Mouse (Mus musculus) spleen, embryonic (tissue): ENCODE measurements around the gene Olfr1046.
"Not testable (repeated sequence)": the region's sequence is repeated elsewhere in the genome, so short reads cannot be mapped to it uniquely, and the experiment has no call there.

Source experiments
- CTCF ChIA-PET: fragments of 350-600 bp; sonication (Branson Sonifier 250); formaldehyde crosslinking; loops from one replicate; lab custom pipeline; 2022; lab: Charles Lee

Gene Olfr1046

GRCm38 (mm10) chr2:86219214-86219613 is at the start of gene Olfr1046:
Gene Olfr1046, minus strand, starts transcription at chr2:86219314.
- CTCF ChIA-PET: no interaction called here

- CTCF ChIA-PET: not testable (repeated sequence)
Observed at GRCm38 (mm10) chr2:86258228-86258627, 39.1 kb upstream of the Olfr1046 start, which contains the start of gene Olfr1049. Gene Olfr1049, minus strand, starts transcription at chr2:86258328.

GRCm38 (mm10) chr2:86240189-86240588 is 21.1 kb upstream of the Olfr1046 start, which contains the start of gene Olfr1048:
Gene Olfr1048, minus strand, starts transcription at chr2:86240289.
- CTCF ChIA-PET: no interaction called here

GRCm38 (mm10) chr2:86231301-86231700 is 12.2 kb upstream of the Olfr1046 start, which contains the start of gene Olfr1047:
Gene Olfr1047, minus strand, starts transcription at chr2:86231401.
- CTCF ChIA-PET: no interaction called here

- CTCF ChIA-PET: no interaction called here
Observed at GRCm38 (mm10) chr2:86202909-86203308, 16.2 kb downstream of the Olfr1046 start, which contains the start of gene Olfr1045. Gene Olfr1045, minus strand, starts transcription at chr2:86203009.

GRCm38 (mm10) chr2:86195863-86196262 is 23.3 kb downstream of the Olfr1046 start:
- CTCF ChIA-PET: no interaction called here

- CTCF ChIA-PET: no interaction called here
Observed at GRCm38 (mm10) chr2:86185583-86185982, 33.5 kb downstream of the Olfr1046 start, which contains the start of gene Olfr52. Gene Olfr52, minus strand, starts transcription at chr2:86185683.

- CTCF ChIA-PET: no interaction called here
Observed at GRCm38 (mm10) chr2:86179950-86180349, 39.2 kb downstream of the Olfr1046 start.

- CTCF ChIA-PET: no interaction called here
Observed at GRCm38 (mm10) chr2:86177720-86178119, 41.4 kb downstream of the Olfr1046 start, which contains the start of gene Olfr1044. Gene Olfr1044, minus strand, starts transcription at chr2:86177820.

GRCm38 (mm10) chr2:86175422-86175821 is 43.7 kb downstream of the Olfr1046 start:
- CTCF ChIA-PET: not testable (repeated sequence)

GRCm38 (mm10) chr2:86167422-86167821 is 51.7 kb downstream of the Olfr1046 start, which contains the start of gene Olfr1043:
Gene Olfr1043, minus strand, starts transcription at chr2:86167522.
- CTCF ChIA-PET: no interaction called here
